Mouse (Mus musculus) cerebellum, adult 18-20 months (tissue): Measurements from ENCODE around the gene Brsk2.
"Not testable (repeated sequence)": the region's sequence is repeated elsewhere in the genome, so short reads cannot be mapped to it uniquely, and the experiment has no call there.

Source experiments
- DNase-seq, 2 experiments: peaks; one replicate each; pipeline ENCODE4 v3.0.0; 2021

The Brsk2 gene

GRCm38 (mm10) chr7:141948906-141949798 lies at the start of gene Brsk2:
Brsk2 (plus strand) TSS chr7:141949751.
- DNase-seq: peak; percentile 98 to 99

GRCm38 (mm10) chr7:141901825-141902224 lies 47.7 kb upstream of the Brsk2 start:
- no peak for DNase-seq

- DNase-seq: peak; percentile 100
These were observed 47.3 kb upstream of the Brsk2 start for GRCm38 (mm10) chr7:141902269-141902729.

GRCm38 (mm10) chr7:141902791-141903190 lies 46.8 kb upstream of the Brsk2 start:
- no peak for DNase-seq

GRCm38 (mm10) chr7:141908591-141908990 lies 41.0 kb upstream of the Brsk2 start:
- peak in 1 of 2 experiments; percentile 21 for DNase-seq

GRCm38 (mm10) chr7:141911305-141911704 lies 38.2 kb upstream of the Brsk2 start:
- DNase-seq: no peak

- DNase-seq: no peak
These were observed 31.1 kb upstream of the Brsk2 start, which contains the start of gene Tollip for GRCm38 (mm10) chr7:141918407-141918806. Tollip (minus strand) TSS chr7:141918507.

- DNase-seq: not testable (repeated sequence)
These were observed 25.4 kb upstream of the Brsk2 start for GRCm38 (mm10) chr7:141924121-141924520.

- DNase-seq: peak; percentile 81 to 87
These were observed 24.6 kb upstream of the Brsk2 start for GRCm38 (mm10) chr7:141924917-141925316.

GRCm38 (mm10) chr7:141928642-141929041 lies 20.9 kb upstream of the Brsk2 start:
- DNase-seq: no peak

GRCm38 (mm10) chr7:141934128-141934898 lies 15.2 kb upstream of the Brsk2 start:
- peak in 1 of 2 experiments; percentile 30 for DNase-seq

- peak; percentile 41 to 48 for DNase-seq
These were observed 14.6 kb upstream of the Brsk2 start for GRCm38 (mm10) chr7:141934951-141935350.

- DNase-seq: no peak
These were observed 6.1 kb upstream of the Brsk2 start for GRCm38 (mm10) chr7:141943444-141943843.

GRCm38 (mm10) chr7:141945927-141946326 lies 3.6 kb upstream of the Brsk2 start:
- no peak for DNase-seq

- DNase-seq: no peak
These were observed 2.0 kb upstream of the Brsk2 start for GRCm38 (mm10) chr7:141947512-141947911.

- DNase-seq: no peak
These were observed 1.5 kb upstream of the Brsk2 start for GRCm38 (mm10) chr7:141948045-141948444.

- DNase-seq: no peak
These were observed 200 bp downstream of the Brsk2 start for GRCm38 (mm10) chr7:141949799-141950103.

- peak; percentile 72 to 79 for DNase-seq
These were observed 808 bp downstream of the Brsk2 start for GRCm38 (mm10) chr7:141950104-141951013.

- peak in 1 of 2 experiments; percentile 25 for DNase-seq
These were observed 2.3 kb downstream of the Brsk2 start for GRCm38 (mm10) chr7:141951821-141952220.

GRCm38 (mm10) chr7:141952920-141953319 lies 3.4 kb downstream of the Brsk2 start:
- peak in 1 of 2 experiments; percentile 37 for DNase-seq

- DNase-seq: peak; percentile 52 to 61
These were observed 4.1 kb downstream of the Brsk2 start for GRCm38 (mm10) chr7:141953616-141954015.

GRCm38 (mm10) chr7:141955565-141956173 lies 6.1 kb downstream of the Brsk2 start:
- DNase-seq: peak; percentile 45 to 49
